Mouse (Mus musculus): ENCODE measurements around the gene Trim6.
"Not testable (repeated sequence)": the region's sequence is repeated elsewhere in the genome, so short reads cannot be mapped to it uniquely, and the experiment has no call there.

The Trim6 gene

GRCm38 (mm10) chr7:104218701-104219569 is at the start of gene Trim6:
Gene Trim6 (plus strand): TSS chr7:104218793.
- in situ Hi-C loops (cut with MboI; ENCODE audit: unreplicated experiment in 2 of 2), result no loop called here

- in situ Hi-C loops (cut with MboI; ENCODE audit: unreplicated experiment in 2 of 2), result no loop called here
These were observed 48.9 kb upstream of the Trim6 start for GRCm38 (mm10) chr7:104169634-104170204.

DNA sequence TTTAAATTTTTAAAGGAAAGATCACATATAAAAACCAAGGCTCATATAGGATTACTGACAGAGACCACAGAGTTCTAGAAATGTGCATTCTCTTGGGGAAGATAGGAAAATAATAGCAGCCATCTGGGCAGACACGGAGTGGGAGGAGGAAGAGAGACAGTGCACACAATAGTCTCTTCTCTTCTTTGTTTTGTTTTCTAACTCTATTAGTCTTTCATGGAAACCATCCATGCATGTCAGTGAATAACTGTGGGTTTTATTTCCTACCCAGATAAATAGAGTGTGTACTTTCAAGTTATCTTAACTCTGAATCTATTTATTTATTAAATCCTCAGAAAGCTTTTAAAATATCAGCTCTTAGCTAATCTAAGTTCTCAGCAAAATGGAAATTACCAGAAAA is 43.5 kb upstream of the Trim6 start:
- in situ Hi-C loops (cut with MboI; ENCODE audit: unreplicated experiment in 2 of 2), result loop anchor here (25.0 kb wide), 3 partner anchors 1212 to 1488 kb away; partner anchors contain the start of genes Gm5901 (in 1 of the 2), Olfr557 (in 1 of the 2) and Trim68 (in 1 of the 2)

DNA sequence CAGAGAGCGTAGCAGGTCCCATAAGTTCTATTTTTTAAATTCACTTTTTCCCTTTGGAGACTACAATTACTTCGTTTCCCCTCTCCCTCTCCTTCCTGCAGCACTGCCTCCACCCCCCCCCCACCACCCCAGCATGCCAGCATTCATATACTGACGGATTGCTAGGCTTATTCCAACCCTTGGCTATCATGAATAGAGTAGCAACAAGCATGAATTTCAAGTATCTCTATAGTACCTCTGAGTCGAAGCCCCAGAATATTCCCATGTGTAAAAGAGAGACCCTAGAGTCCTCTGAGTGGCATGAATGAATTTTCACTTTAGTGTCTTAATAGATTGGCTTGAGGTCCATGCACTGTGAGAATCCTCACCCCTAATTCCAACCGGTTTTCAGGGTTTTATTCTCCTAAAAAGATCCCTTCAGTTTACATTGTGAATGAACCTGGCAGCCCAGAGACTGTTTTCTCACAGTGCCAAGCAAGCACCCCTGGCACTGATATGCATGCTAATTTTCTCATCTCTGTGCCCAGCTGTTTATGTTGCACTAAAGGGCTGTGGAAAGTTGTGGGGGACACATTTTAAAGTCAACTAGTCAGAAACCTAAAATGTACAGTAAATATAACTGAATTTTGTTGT is 40.1 kb upstream of the Trim6 start:
- in situ Hi-C loops (cut with MboI; ENCODE audit: unreplicated experiment in 2 of 2), result loop anchor here (25.0 kb wide), 3 partner anchors 1209 to 1491 kb away; partner anchors contain the start of genes Gm5901 (in 1 of the 2), Olfr557 (in 1 of the 2) and Trim68 (in 1 of the 2)

GRCm38 (mm10) chr7:104179074-104179473 is 39.5 kb upstream of the Trim6 start:
- in situ Hi-C loops (cut with MboI; ENCODE audit: unreplicated experiment in 2 of 2), result loop anchor here (25.0 kb wide), 3 partner anchors 1208 to 1492 kb away; partner anchors contain the start of genes Gm5901 (in 1 of the 2), Olfr557 (in 1 of the 2) and Trim68 (in 1 of the 2)

DNA sequence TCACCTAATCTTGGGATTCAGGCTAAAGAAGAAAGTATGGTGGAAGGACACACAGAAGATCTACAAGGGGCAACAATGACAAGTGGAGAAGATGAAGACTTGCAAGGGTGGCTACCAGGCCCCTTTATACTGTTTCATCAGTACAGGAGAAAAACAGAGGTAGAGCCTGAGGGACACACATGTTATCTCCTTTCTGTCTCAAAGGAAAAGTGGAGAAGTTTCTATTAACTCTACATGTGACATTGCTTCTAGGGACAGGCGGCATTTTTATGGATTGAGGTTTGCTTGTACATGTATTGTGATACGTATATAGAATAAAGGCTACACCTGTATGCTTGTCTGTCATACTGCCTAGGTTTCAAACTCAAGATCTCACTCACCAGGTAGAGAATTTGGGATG is 35.3 kb upstream of the Trim6 start, which contains the start of gene Olfr648:
Gene Olfr648 (minus strand): TSS at position 101 of the 400 bp plus-strand sequence.
- in situ Hi-C loops (cut with MboI; ENCODE audit: unreplicated experiment in 2 of 2), result loop anchor here (10.0 to 25.0 kb wide), 7 partner anchors 228 to 1668 kb away; partner anchors contain the start of genes Gm5901 (in 1 of the 2), Olfr557 (in 1 of the 2) and Trim68 (in 1 of the 2)

GRCm38 (mm10) chr7:104191275-104191674 is 27.3 kb upstream of the Trim6 start:
- in situ Hi-C loops (cut with MboI; ENCODE audit: unreplicated experiment in 2 of 2), result loop anchor here (10.0 to 25.0 kb wide), 6 partner anchors 254 to 1504 kb away; partner anchors contain the start of genes Gm5901 (in 1 of the 2), Olfr557 (in 1 of the 2) and Trim68 (in 1 of the 2)

- in situ Hi-C loops (cut with MboI; ENCODE audit: unreplicated experiment in 2 of 2), result loop anchor here (5.0 to 25.0 kb wide), 8 partner anchors 249 to 1684 kb away; partner anchors contain the start of genes Gm5901 (in 1 of the 2), Olfr557 (in 1 of the 2), Olfr655 (in 1 of the 2) and Trim68 (in 1 of the 2)
These were observed 22.7 kb upstream of the Trim6 start, which contains the start of gene Olfr649 for GRCm38 (mm10) chr7:104195885-104196284. Gene Olfr649 (minus strand): TSS chr7:104195985.

DNA sequence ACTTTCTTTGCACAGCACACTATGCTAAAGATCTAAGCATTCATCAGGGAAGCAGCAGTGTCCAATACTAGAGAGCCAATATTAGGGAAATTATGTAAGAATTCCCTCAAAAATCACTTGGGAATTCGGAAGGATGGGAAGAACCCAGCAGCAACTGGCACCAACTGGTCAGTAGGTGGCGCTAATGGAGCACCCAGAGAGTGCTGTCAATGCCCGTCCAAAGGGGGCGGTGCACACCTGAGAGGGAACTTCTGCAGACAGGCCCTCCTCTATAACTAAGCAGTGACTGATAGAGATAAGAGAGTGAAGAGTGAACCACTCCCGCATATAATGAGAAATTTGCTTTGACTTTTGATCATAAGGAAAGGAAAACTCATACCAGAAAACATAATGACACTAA is 18.8 kb upstream of the Trim6 start:
- in situ Hi-C loops (cut with MboI; ENCODE audit: unreplicated experiment in 2 of 2), result loop anchor here (5.0 to 25.0 kb wide), 9 partner anchors 102 to 1688 kb away; partner anchors contain the start of genes Olfr655 (in 2 of the 2), Gm5901 (in 1 of the 2), Olfr557 (in 1 of the 2) and Trim68 (in 1 of the 2)

- in situ Hi-C loops (cut with MboI; ENCODE audit: unreplicated experiment in 2 of 2), result no loop called here
These were observed 12.4 kb upstream of the Trim6 start for GRCm38 (mm10) chr7:104206197-104206596.

DNA sequence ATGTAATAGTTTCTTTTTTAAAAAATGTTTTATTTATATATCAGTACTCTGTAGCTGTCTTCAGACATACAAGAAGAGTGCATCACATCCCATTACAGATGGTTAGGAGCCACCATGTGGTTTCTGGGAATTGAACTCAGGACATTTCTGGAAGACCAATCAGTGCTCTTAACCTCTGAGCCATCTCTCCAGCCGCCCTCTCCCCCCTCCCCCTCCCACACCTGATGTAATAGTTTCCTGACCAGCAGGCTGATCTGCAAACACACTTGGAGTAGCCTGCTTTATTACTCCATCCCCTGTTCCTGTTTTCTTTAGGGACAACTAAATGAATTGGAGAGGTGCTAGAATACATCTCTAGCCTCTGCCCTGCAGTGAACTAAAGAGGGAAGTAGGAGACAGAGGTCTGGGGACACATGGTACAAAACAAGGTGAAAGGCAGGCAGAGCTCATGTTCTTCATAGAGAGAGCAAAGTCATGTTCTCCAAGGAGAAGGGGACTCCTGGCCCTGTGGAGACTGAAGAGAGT is 2.5 kb upstream of the Trim6 start:
- in situ Hi-C loops (cut with MboI; ENCODE audit: unreplicated experiment in 2 of 2), result no loop called here

GRCm38 (mm10) chr7:104217881-104218280 is 712 bp upstream of the Trim6 start:
- in situ Hi-C loops (cut with MboI; ENCODE audit: unreplicated experiment in 2 of 2), result no loop called here

- in situ Hi-C loops (cut with MboI; ENCODE audit: unreplicated experiment in 2 of 2), result loop anchor here (5.0 kb wide), 1 partner anchor 71 kb away; no protein-coding TSS in a partner anchor
These were observed 12.6 kb downstream of the Trim6 start for GRCm38 (mm10) chr7:104231203-104231602.

DNA sequence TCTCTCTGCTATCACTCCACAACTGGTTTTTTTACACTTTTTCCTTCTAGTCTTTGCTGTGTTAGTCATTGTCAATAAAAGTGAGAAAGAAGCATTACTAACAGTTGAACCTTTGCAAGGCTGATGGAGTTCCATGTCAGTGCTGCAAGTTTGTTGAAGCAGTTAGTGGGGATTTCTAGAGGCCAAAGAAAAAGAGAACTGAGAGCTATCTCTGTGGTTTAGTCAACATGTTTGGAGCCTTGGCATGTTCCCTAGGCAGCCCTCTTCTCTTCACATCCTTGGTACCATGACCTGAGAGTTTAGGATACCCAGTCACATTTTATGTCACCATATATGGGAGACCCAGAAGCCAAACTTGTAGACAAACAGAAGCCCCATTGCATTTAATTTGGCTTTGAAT is 22.3 kb downstream of the Trim6 start:
- in situ Hi-C loops (cut with MboI; ENCODE audit: unreplicated experiment in 2 of 2), result no loop called here

GRCm38 (mm10) chr7:104243616-104244015 is 25.0 kb downstream of the Trim6 start:
- in situ Hi-C loops (cut with MboI; ENCODE audit: unreplicated experiment in 2 of 2), result no loop called here

DNA sequence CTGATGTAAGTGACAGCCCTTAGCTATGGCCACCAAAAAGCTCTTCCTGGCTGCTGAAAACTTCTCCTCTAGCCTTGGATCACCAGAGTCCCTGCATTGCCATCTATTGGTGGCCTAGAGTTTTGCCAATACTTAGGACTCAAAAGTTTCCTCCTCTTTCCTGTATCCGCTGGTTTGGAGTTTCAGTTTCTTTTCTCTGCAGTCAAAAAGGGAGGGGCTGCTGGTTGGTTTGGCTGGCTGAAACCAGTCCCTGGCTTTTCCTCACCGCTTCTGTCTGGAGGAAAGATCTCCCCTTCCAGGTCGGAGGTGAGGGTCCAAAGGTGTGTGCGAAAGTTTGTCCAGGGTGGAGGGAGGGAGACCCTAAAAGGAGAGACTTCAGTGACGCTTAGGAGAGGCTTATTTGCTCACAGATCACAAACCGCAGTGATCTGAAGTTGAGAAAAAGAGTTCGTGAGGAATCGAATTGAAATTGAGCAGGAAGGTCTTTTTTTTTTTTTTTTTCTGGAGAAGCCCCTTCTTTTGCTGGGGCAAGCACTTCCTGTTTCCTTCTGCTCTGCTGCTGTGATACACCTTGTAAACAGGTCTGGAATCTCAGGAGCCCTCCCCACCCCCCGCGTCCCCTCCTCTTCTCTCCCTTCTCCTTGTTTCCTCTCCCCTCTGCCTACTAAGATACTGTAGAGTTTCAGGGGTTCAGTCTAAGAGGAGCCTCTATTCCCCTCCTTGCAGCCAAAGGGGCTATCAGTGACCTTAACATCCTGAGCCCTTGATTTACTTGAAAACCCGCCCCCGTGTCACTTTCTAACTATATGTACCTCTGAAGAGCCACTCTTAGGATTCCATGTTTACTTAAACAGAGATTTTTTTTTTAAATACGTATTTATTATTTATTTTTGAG is 25.9 kb downstream of the Trim6 start, which contains the start of gene Trim34a:
Gene Trim34a (plus strand): TSS at position 171 of the 895 bp plus-strand sequence.
- in situ Hi-C loops (cut with MboI; ENCODE audit: unreplicated experiment in 2 of 2), result no loop called here

GRCm38 (mm10) chr7:104260380-104260779 is 41.8 kb downstream of the Trim6 start:
- in situ Hi-C loops (cut with MboI; ENCODE audit: unreplicated experiment in 2 of 2), result not testable (repeated sequence)

- in situ Hi-C loops (cut with MboI; ENCODE audit: unreplicated experiment in 2 of 2), result not testable (repeated sequence)
These were observed 46.7 kb downstream of the Trim6 start for GRCm38 (mm10) chr7:104265335-104265734.

DNA sequence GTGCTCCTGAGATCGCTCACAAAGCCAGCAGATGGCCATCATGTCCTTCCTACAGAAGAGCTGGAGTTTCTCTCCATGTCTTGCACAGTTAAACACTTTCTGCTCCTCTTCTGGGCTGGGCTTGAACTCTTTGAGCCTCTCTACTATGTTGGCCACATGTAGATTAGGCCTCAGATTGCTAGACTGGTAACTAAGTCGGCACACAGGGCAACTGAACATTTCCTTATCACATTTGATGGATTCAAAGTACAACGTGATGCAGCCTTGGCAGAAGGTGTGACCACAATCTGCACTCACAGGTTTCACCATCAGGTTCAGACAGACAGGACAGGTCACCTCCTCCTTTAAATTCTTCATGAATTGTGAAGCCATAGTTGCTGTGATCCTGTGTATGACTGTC is 60.8 kb downstream of the Trim6 start:
- in situ Hi-C loops (cut with MboI; ENCODE audit: unreplicated experiment in 2 of 2), result not testable (repeated sequence)

Measured in v-Abl transformed pro-B cells (cell line).